Mouse (Mus musculus): ENCODE results near the gene Sacm1l. TPM values are rescaled to one million over a fixed set of nuclear protein-coding genes. Genes with fewer than 3 reads are reported as not detected.

Gene Sacm1l
- total RNA-seq, 2 experiments from 2014 or later = 27.6 to 70.7 TPM

DNA sequence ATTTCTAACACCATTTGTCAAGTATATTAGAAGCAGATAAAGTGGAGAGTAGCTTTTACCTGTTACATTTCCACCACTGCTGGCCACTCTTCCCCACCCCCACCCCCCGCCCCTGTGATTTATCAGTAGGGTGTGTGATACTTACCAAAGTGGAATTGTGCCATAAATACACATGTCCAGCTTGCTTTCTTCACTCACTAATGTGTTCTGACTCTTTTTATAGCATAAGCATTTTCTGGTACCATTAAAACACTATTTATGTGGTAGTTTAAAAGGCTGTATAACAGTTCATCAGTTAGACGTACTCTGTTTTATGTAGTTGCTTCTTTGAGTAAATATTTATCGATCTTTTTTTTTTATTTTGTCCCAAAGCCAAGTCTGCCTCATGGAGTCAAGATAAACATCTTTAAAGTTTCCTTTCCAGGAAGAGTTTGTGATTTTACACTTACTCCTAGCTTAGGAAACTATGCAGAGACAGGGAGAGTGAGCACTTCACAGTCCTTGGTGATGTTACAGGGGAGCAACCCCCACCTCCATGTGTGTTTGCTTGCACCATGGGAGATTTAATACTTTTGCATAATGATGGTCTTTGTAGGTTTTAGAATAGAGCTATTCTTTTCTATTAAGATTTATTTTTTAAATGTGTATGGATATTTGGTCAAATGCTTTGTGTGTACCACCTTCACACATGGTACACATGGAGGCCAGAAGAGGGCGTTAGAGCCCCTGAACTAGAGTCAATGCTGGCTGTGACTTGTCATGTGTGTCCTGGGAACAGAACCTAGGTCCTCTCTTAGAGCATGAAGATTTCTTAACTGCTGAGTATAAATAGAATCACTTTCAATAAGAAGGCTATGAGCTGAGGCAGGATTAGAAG is 23.1 kb upstream of the Sacm1l start:
- ATAC-seq (replicated peaks; ENCODE audit: low FRiP score, low TSS enrichment, poor library complexity, severe bottlenecking) = no peak

DNA sequence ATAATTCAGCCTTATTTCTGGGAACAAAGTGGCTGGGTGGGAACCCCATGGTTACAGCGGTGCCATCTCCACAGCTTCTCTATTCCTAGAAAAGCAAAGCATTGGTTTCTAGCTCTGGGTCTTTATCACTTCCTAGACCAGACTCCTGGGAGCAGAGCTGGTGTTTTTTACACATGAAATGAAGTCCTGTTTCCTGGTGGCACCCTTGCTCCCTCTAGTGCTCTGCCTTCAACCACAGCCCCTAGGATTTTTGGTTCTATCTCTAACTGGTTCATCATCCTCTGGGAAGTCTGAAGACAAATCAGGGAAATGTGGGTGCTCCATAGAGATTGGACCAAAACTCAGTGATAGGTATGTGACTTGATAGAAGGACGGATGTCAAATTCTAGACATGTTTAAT is 22.2 kb upstream of the Sacm1l start:
- no peak for ATAC-seq (replicated peaks; ENCODE audit: low FRiP score, low TSS enrichment, poor library complexity, severe bottlenecking)

DNA sequence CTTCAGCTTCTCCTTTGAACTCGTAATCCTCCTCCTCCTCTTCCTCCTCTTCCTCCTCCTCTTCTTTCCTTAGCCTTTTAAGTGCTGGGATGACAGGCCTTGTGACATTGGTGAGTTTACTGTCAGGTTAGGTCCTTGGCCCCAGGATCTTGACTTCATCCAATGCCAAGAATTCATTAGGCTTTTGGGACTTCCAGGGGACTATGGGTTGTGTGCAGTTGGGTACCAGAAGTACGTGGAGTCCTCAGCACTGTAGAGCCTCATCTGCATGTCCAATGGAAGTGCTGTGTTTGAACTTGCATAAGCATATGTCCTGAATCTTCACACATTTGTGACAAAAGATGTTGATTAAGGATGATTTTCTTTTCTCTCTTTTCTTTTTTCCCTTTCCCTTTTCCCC is 20.6 kb upstream of the Sacm1l start:
- ATAC-seq (replicated peaks; ENCODE audit: low FRiP score, low TSS enrichment, poor library complexity, severe bottlenecking) = no peak

DNA sequence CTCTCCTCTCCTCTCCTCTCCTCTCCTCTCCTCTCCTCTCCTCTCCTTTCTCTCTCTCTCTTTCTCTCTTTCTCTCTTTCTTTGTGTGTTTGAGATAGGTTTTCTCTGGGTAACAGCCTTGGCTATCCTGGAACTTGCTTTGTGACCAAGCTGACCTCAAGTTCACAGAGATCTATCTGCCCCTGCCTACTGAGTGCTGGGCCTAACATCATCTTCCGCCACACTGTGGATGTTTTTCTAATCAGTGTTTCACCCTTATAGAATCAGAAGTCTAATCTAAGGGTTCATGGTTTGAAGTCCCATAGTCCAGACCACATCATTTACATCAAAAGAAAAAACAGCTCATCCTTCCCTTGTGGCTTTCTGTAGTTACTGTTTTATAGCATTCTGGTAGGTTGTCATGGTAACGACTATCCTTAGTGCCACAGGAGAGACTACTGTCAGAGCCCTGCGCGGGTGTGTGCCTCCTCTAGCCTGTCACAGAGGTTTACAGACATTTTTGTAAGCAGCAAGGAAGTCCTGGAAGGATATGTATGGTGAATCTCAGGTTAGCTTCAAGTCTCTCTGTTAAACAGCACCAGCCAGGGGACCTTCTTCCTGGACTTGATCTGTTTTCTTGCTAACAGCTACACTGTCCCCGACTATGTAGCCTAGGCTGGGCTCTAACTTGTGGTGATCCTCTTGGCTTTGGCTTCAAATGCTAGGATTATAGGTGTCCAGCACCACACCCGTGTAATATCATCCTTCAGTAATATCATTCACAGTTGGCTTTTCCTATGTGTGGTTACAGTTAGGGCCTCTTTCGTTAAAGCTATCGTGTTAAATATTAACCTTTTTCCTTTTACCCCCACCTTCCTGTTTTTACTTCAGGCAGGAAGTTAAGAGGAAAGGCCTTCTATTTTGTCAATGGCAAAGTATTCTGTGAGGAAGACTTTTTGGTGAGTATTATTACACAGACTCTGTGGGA is 19.6 kb upstream of the Sacm1l start:
- peak; percentile 71 for ATAC-seq (replicated peaks; ENCODE audit: low FRiP score, low TSS enrichment, poor library complexity, severe bottlenecking)

DNA sequence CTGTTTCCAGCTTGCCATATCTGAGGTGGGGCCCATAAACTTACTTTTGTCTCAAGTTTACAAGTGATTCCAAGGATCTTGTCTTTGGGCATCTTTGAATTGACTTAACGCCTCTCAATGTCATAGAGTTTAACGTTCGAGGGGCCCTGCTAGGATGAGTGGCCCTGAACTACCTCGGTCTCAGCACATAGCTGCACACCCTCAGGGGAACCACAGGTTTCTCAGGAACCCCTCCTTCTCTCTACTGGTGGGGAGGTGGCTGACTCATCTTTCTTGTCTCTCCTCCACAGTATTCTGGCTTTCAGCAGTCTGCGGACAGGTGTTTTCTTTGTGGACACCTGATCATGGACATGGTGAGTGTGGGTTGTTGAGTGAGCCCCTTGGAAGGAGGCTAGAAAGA is 18.6 kb upstream of the Sacm1l start:
- no peak for ATAC-seq (replicated peaks; ENCODE audit: low FRiP score, low TSS enrichment, poor library complexity, severe bottlenecking)

DNA sequence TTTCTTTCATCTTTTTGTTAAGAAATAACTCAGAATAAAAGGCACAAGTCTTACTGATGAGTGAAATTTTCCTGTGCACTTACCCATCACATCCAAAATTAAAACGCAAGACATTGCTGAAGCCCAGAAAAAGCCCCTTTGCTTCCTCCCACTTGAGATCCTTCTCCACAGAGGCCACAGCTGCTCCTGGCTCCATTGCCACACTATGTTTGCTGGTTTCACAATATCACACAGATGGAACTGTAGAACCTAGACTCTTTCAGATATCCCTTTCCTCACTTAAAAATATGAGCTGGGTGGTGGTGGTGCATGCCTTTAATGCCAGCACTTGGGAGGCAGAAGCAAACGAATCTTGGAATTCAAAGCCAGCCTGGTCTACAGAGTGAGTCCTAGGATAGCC is 17.1 kb upstream of the Sacm1l start:
- no peak for ATAC-seq (replicated peaks; ENCODE audit: low FRiP score, low TSS enrichment, poor library complexity, severe bottlenecking)

DNA sequence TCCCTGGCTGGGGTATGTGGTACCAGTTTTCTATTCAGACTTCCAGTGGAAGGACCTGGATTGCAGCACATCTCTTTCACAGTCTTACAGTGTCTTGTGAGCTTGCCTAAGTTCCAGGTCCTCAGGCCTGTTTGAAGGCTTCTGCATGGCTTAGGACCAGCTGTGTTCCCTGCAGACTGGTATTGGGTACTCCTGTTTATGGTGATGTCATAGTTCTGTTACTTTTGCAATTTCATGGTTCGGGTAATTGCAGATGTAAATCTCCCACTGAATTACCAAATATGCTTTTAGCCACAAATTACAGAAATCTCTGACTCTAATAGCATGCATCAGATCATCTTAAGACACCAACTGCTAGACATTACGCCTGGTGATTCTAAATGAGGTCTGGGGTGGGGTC is 14.5 kb upstream of the Sacm1l start:
- no peak for ATAC-seq (replicated peaks; ENCODE audit: low FRiP score, low TSS enrichment, poor library complexity, severe bottlenecking)

DNA sequence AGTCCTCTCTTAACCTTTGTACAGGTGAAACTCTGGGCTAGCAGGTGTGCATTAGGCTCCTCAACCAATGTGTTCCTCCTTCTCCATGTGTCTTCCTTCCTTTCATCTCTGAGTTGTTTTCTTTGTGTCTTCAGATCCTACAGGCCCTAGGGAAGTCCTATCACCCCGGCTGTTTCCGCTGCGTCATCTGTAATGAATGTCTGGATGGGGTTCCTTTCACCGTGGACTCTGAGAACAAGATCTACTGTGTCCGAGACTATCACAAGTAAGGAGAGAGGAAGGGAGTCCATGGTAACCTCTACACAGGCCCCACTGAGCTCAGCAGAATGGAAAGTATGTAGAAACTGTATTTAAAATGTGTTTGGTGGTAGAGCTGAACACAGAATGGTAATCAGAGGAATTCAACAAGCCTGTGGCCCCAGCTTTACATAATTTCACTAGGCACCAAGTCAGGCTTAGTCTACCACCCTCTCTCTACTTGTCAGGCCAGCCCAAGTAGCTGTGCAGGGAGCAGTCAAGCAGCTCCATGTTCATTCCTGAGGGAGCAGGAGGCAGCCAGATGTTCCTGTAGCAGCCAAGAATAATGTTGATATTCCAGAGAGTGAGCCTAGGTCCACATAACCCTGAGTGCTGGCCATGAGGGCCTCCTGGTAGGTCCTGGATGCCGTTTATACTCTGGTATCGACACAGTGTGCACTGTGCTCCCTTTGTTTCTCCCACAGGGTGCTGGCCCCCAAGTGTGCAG is 12.7 kb upstream of the Sacm1l start:
- ATAC-seq (replicated peaks; ENCODE audit: low FRiP score, low TSS enrichment, poor library complexity, severe bottlenecking) = no peak

DNA sequence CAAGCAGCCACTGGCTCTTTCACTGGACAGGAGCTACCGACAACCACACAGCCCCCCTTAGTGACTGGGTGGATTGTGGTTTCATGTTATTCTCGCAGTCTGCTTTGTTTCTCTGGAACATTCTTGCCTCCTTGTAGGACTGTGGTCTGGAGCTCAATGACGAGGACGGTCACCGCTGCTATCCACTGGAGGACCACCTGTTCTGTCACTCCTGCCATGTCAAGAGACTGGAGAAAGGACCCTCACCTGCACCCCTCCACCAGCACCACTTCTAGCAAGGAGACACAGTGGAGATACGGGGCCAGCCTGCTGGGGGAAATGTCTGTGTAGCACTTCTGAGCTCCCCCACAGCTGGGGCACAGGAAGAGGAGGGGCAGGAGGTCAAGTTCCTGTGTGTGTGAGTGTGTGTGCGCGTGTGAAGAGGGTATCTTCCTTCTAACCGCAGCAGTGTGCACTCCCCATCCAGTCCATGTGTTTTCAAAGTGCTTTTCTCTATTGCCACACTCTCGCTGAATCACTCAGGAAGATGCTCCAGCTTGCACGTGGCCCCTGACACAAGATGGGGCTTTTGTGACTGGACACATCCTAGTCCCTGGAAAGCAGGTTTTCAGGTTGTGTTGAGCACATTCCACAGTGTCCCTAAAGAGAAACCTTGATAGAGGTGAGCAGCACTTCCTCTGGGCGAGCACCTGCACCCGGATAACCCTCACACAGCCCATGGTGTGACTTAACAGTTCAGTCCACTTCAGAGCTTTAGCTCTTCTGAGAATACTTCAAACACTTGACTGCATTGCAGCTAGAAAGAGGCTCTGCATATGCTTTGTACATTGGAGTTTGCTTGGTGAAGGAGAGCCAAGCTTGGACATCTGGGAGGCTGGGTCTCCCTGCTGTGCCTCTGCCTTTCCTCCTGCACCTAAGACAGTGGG is 10.3 kb upstream of the Sacm1l start:
- 0 out of 2 replicates have a peak, but pooled peaks have one; percentile 10 for ATAC-seq (replicated peaks; ENCODE audit: low FRiP score, low TSS enrichment, poor library complexity, severe bottlenecking)

DNA sequence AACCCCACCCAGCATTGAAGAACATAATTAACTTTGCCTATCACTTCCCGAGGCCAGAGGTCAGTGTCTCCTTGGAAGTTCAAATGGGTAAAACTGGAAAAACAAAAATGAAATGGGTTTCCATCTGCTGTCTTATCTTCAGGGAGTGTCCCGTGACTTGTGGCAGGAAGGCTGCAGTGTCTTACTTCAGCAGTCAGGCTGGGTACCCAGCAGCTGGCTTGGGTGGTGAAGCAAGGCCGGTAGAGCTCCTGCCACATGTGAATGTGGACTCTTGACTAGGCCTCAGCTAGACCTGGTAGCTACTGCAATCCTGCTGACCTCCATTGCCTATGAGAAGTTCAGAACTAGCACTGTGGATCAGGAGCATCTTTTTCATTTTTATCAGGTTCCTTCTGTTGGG is 8.8 kb upstream of the Sacm1l start:
- ATAC-seq (replicated peaks; ENCODE audit: low FRiP score, low TSS enrichment, poor library complexity, severe bottlenecking) = no peak

DNA sequence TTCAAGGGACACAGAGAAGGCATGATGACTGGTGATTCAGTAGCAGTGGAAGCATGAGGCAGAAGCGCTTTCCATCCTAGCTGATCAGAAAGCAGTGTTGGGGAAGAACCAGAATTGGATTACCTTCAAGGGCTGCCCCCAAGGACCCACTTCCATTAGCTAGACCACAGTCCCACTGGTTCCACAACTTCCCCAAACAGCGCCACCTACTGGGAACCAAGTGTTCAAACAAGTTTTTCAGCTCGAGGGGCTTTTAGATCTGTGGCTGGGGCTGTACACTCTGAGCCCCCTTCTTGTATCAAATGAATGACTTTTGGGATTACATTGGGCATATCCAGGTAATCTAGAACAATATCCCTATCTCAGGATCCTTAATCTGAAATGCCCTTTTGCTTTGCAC is 5.9 kb upstream of the Sacm1l start:
- ATAC-seq (replicated peaks; ENCODE audit: low FRiP score, low TSS enrichment, poor library complexity, severe bottlenecking) = no peak

DNA sequence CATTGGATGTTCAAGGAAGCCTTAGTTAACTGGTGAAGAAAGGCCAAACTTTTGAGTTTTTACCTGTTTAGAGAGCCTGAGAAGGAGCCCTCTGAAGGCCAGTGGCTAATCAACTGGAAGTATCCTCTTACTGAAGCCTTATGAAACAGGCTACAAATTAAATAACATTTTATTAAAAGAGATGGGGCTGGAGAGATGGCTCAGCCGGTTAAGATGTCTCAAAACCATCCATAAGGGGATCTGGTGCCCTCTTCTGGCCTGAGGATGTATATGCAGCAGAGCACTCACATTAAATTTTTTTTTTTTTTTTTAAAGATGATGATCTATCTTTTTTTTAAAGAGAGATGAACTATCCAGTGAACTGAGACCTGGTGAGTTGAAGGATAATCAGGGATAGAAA is 4.5 kb upstream of the Sacm1l start:
- no peak for ATAC-seq (replicated peaks; ENCODE audit: low FRiP score, low TSS enrichment, poor library complexity, severe bottlenecking)

DNA sequence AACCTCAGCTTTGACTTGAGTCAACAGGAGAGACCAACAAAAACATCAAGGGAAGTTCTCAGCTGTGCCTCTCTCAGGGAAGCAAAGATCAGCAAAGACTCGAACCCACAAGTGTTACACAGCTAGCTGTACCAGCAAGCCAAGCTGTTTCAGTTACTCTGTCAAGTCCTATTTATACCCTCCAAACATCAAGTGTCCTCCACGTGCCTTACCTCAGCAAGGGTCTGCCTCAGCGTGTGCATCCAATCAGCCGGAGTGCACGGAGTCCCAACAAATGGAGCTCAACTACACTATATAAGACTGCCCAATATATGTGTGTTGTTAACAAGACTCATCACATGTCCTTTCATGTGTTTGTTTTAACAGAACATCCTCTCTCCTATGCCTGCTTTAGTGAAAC is 3.1 kb upstream of the Sacm1l start:
- ATAC-seq (replicated peaks; ENCODE audit: low FRiP score, low TSS enrichment, poor library complexity, severe bottlenecking) = no peak

DNA sequence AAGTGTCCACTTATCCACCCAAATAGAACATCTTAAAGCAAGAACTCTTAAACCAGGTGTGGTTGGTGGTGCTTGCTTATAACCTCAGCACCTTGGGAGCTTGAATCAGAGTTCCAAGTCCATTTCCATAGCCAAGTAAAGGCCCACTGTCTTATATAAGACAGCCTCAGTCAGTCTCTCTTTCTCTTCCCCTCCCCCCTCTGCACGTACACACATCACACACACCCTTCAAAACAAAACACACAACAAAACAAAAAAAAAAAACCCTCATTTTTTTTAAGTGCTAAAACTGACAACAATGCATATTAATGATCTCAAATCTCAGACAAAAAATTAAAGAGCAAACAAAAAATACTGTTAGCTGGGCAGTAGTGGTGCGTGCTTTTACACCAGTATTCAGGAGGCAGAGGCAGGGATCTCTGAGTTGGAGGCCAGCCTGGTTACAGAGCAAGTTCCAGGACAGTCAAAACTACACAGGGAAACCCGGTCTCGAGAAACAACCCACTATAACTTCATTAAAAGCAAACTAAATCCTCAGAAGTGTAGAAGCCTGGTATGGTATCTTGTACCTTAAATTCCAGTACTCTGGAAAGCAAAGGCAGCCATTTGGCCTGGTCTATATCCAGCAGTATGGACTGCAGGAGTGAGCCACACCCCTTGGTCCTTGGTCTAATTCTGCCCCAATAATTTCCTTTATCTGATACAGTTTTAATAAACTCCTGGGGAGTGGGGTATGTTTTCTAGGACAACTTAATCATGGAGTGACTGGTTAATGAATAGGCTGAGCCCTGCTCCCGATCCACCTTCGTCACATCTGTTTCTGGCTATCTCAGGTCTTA is 1.3 kb upstream of the Sacm1l start:
- 0 out of 2 replicates have a peak, but pooled peaks have one; percentile 0 for ATAC-seq (replicated peaks; ENCODE audit: low FRiP score, low TSS enrichment, poor library complexity, severe bottlenecking)

DNA sequence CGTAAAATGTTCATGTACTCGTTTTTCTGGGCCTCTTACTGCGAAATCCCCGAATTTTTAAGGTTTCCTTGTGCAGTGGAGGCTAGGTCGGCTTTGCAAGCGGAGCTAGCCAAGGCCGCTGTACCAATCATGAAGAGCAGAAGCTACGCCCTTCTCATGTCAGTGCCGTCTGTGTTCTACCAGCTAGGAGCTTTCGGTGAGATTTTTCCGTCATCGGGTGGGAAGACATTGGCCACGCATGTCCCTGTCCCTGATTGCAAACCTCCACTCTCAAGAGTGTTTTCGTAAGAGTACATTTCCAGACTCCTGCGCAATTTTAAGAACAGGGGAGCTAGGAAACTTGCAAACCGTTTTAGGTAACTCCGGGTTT is 648 bp upstream of the Sacm1l start:
- ATAC-seq (replicated peaks; ENCODE audit: low FRiP score, low TSS enrichment, poor library complexity, severe bottlenecking) = peak; percentile 47

DNA sequence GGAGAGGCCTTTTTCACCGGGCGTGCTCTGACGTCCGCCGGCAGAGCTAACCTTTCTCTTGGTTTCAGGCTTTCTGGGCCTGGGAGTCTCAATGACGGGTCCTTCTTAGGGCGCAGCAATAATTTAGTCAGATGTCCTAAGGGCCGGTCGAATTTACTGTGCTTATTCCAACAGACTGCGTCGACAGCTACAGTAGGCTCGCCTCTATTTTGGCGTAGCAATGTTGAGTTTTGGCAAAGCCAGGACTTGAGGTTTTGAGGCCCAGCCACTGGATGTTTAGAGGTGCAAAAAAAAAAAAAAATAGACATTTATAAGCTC is 558 bp downstream of the Sacm1l start:
- no peak for ATAC-seq (replicated peaks; ENCODE audit: low FRiP score, low TSS enrichment, poor library complexity, severe bottlenecking)

DNA sequence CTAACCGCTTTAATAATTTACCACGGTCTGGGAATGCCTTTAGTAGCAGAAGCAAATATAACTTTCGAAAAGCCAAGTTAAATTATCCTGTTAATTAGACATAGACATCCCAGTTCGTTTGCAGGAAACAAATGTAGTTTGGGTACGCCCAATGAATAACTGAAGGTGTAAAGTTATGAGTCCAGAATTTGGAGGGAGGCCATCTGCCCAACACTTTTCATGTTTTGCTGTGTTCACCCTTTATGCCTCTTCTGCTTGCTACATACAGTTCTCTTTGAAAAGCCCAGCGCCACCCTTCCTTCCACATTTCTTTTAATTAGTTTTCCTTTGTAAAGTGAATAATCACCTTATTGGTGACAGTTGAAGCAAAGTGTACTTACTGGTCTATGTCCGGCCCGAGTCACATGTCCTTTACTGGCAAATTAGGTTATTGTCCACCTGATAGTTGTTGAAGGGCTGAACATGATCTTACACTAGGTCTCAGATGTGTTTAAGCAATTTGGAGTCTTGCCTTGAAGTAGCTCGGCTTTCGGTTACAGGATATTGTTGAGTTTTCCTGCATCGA is 1.1 kb downstream of the Sacm1l start:
- no peak for ATAC-seq (replicated peaks; ENCODE audit: low FRiP score, low TSS enrichment, poor library complexity, severe bottlenecking)

DNA sequence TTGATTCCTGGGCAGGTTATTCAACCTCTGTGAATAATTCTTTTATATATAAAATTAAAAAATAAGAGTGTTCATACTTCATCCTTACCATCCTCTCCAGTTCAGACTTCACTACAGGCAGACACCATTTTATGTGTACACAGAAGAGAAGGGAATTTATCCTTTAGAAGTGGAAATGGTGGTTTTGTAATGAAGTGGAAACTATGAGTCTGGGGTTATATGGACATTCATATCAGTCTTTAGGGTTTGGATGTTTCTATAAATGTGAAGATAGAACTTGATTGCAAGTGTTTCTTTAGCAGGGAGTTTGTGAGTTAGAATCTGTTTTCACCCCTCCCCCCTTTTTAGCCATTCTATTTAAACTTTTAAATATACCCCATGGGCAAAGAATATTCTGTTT is 1.7 kb downstream of the Sacm1l start:
- no peak for ATAC-seq (replicated peaks; ENCODE audit: low FRiP score, low TSS enrichment, poor library complexity, severe bottlenecking)
